Mouse (Mus musculus): ENCODE results near the gene Urm1.

The Urm1 gene

DNA sequence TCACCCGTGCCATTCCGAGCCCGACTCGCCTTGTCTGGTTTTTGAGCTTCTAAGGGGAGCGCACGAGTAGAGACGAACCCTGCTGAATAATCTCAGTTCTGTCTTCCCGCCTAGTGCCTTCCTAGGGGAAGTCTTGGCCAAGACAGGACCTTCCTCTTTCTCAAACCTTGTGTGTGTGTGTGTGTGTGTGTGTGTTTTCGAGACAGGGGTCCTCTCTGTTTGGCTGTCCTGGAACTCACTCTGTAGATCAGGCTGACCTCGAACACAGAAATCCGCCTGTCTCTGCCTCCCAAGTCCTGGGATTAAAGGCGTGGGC is 7.8 kb downstream of the Urm1 start:
- no peak for DNase-seq (ENCODE audit: low spot score)

DNA sequence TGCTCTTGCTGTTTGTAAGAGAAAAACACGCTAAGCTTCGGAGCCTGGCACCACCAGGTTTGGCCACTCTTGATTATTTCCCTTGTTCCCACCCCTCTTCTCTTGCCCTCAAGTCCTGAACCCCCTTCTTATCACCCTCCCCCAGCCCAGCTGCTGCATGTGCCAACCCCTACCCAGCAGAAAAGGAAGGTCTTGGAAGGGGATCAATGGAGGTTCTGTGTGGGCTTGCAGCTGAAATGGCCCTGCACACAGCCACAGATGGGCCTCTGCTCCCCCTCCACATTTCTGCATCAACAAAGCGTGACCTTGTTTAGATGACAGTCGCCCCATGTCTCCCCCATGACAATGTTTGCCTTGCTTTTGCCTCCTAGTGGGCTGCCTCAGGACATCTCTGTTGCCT is 11.2 kb downstream of the Urm1 start:
- DNase-seq (ENCODE audit: low spot score): no peak

DNA sequence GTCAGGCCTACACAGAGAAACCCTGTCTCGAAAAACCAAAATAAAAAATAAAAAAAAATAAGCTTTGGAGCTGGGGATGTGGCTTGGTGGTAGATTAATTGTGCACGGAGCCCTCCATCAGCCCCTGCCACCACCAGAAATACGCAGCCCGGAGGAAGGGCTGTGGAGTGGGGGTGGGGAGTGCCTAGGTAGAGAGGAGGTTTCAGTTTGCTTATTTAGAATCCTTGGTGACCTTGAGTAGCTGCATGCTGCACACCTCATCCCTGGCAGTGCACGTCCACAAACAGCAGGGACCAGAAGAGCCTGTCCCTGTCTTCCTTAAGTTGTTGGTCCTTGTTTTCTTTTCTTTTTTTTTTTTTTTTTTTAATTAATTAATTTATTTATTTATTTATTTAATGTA is 13.9 kb downstream of the Urm1 start:
- no peak for DNase-seq (ENCODE audit: low spot score)

DNA sequence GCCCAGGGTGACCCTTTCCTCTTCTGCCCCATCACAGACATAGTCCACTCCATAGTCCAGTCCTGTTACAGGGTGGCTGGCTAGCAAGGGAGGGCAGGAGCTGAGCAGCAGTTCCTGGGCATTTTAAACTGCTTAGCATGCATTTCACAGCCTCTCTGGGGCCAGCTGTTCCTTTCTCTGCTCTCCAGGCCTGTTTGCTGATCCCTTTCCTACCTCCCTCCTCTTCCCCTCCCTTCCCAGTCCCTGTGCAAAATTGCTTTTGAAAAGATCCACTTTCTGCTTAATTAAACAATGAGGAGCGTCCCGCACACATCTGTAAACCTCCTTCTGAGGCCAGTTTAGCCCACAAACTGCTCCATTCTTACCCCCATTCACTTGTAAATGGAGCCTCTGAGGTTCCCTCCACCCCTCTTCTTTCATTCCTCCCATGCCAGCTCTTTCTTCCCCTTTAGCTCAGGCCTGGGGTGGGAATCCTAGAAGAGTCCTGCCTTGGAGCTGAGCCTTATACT is 15.6 kb downstream of the Urm1 start:
- no peak for DNase-seq (ENCODE audit: low spot score)

DNA sequence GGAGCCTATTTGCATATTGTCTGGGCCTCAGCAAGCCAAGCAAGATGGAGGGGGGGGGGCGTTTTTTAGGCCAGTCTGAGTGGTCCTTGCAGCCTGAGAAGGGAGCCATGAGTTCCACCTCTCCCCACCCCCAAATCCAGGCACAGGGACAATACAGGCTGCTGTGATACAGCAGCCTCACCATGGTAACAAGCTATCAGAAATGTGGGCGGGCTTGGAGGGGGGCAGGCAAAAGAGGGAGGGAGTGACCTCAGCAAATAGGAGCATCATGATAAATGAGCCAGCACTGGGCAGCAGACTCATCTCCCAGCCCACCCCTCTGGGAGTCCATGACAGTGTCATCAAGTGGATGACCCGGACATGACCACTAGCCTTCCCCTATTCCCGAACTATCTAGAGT is 19.6 kb downstream of the Urm1 start:
- no peak for DNase-seq (ENCODE audit: low spot score)

DNA sequence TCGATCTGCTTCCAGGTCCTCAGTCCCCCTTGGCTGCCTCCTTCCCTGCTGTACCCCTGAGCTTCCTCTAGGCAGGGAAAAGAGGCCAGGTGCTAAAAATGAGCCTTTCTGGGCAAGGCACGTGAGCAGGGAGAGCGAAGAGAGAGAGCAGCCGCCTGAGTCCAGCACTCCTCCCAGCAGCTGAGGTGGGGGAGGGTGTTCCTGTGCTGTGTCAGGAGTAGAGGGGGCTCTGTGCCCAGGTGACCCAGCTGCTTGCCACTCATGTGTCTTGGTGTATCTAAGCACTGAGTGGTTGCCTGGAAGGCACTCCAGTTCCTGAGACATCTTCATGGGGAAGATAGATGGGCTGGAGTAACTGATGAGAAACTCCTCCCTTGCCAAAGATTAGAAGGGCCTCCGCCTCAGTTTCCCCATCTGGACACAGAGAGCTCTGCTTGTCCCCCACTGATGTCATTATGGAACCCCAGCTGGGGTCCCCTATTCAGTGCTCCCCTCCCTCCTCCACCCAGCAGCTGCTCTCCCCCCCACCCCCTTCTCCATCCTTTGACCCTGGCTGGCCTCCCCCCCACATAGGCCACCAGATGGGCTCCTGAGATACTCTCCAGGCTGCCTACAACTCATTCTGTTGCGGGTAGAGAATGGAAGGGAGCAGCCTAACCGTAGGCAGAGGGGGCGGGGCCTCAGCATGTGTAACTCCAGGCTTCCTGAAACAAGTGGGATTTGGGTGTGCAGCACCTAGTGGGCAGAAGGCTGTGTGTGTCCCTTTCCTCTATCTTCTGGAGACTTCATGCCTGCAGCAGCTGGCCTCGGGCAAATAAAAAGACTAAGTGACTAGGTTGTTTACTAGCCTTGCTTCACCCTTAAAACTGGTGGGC is 23.6 kb downstream of the Urm1 start:
- DNase-seq (ENCODE audit: low spot score): no peak

DNA sequence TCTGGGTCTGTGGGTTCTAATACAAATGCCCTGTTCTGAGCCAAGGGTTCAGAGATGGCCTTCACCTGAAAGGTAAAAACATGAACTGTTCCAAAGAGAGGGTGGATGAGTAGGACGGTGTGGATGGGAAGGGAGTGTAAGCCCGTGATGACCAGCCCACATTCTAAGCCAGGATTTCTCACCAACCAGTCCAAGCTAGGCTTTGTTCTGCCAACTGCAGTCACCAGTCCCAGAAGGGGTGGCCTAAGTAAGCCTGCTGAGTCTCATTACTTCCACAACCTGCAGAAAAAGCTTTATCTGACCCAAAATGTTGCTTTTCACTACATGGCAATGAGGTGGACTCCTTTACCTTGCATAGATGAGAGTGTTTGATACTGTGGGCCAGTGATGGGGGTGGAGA is 24.2 kb downstream of the Urm1 start:
- DNase-seq (ENCODE audit: low spot score): no peak

DNA sequence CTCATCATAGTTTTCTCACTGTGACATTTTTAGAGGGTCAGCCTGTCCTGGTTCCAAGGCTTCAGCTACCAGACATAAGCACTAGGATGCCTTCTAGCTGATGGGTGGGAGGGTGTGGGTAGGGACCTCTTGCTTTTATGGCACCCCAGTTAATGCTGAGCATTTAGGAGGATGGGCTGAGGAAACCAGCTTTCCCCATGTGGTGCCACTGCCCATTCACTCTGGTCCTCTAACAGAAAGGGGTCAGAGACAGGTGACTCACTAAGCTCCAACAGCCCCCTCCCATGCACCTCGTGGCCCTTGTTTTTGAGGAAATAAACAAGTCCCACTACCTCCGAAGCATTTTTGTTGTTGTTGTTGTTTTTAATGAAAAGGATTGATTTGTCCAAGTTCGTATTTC is 24.8 kb downstream of the Urm1 start:
- no peak for DNase-seq (ENCODE audit: low spot score)

DNA sequence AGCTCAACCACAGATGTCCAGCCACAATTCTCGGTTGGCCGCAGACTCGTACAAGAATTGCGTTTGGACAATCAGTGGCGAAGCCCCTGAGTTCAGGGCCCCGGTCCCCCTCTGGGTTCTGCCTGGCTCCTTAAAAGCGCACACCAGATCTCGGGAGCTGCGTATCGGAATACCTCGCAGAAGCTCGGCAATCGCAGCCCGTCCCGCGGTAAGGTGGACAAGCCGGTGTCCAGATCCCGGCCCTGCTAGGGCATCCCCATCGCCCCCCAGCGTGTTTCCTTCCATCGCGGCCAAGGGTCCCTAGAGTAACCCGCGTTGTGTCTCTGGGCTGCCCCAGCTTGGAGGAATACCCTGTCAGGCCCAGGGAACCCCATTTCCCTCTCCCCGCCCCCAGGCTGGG is 25.8 kb downstream of the Urm1 start:
- DNase-seq (ENCODE audit: low spot score): no peak

DNA sequence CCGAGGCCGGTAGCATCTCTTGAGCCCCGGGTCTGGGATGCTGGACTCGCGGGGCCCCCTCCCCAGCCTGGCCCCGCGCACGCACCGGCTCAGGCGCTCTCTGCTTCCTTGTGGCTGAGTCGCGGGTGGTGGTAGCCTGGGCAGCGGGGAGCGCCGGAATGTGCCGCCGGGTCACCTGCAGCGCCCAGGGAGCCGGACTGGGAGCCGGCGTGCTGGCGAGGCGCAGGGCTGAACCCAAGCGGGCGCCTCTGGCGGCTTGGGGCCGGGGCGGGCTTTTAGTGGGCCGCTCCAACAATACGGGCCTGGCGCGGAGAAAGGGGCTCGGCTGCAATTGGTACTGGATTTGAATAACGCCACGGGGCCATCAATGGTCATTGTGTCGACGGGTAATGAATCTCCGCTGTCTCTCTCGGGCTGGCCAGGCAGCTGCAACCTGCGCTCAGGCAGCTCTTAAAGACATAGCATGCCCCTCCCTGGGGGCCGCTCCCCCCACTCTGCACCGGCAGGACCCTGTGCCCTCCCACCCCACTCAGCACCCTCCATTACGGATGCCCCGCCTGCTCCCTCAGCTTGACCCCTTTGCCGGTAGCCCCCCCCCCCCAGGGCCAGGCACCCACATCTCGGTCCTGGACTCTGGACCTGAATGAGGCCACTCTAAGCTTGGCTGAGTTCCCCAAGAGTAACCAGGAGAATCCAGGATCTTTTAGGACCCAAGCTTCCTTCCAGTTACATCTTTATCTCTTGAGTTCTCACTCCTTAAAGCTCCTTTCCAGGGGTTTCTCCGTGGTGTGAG is 26.4 kb downstream of the Urm1 start:
- DNase-seq (ENCODE audit: low spot score): no peak

DNA sequence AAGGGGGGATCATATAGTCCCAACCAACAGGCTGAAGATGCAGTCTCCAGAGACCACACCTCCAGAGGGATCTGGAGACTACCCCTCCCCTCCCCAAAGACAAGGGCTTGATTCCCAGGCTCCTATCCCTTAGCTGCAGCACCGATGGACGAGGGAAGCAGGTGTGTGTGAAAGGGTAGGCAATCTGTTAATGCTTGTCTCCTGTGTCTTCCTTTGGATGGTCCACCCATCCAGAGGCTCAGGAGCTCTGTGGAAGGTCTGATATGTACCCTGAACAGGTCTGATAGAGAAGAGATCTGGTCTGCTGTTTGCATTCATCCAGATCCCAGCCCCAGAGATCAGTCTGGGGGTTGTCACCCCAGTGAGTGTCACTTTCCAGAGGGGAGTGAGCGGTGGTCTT is 27.0 kb downstream of the Urm1 start:
- no peak for DNase-seq (ENCODE audit: low spot score)

DNA sequence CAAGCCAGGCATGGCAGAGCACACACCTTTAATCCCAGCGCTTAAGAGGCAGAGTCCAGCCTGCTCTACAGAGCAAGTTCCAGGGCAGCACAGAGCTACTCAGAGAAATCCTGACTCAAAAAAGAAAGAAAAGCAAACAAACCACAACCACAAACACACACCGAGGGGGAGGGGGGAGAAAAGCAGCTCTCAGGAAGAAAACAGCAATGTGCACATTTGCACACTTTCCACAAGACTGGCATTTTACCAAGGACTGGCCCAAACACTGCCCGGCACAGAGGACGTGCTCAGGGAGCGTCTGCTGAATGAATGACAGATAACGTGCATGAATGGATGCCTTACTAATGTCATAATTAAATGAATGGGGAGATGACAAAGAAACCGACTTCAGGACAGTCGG is 29.2 kb downstream of the Urm1 start:
- no peak for DNase-seq (ENCODE audit: low spot score)

DNA sequence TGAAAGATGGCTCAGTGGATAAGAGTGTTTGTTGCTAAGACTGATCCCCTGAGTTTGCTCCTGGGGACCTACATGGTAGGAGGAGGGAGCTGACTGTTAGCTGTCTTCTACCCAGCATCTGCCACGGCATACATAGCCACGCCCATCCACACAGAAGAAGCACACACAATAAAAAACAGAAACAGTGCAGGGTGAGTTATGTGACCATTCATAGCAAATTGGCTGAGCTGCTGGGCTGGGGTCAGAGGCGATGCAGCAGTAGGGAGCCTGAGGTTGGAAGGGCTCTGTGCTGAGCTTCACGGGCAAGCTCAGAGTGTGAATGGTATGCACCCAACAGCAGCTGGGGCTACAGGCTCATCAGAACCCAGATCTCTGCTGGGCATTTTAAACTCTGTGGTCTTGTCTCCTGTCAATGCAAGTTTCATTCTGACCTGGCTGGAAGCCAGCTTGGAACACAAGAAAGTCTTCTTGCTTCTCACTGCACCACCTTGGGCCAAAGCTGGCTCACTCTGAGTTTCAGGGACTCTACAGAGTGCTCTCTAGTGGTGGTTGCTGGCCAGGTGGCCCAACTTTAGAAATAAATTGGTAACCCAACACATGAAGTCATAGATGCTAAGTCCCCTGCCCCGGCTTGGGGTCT is 30.1 kb downstream of the Urm1 start:
- no peak for DNase-seq (ENCODE audit: low spot score)

DNA sequence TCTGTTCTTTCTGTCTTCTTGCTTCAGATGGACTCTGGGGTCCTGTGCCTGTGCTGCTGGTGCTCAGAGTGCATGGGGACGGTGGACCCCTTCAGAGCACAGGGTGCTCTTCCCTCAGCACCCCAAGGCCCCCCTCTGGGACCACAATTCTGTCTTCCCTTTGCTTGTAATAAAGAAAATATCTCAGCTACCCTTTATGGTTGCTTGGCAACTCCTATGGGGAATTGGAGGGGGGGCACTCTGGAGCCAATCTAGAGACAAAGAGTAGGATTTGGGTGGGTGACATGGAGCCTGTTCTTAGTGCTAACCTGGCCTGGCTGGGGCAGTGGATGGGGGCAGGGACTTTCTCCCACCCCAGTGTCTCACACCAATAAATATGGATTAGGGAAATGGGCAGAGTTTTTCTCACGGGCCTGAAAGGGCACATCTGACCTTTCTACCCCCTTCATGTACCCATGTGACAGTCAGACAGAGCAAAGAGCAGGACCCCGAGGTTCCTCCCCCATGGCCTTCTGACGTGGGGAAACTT is 33.1 kb downstream of the Urm1 start:
- no peak for DNase-seq (ENCODE audit: low spot score)

DNA sequence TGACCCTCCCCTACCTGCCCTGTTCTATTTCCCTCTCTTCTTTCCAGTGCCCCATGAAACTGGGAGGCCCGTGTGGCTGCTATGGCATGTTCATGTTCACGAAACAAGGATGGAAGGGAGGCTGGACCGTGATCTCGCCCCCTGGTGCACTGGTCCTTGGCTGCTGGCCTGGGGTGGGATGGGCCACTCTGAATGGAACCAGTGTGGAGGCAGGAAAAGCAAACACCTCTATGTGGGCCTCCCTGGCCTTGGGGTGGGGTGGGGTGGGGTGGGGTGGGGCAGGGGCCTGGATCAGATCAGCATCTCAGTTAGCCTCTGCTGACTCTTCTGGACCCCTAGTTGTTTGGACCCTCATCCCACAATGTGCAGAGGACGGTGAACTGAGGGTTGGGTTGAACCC is 33.9 kb downstream of the Urm1 start:
- no peak for DNase-seq (ENCODE audit: low spot score)

DNA sequence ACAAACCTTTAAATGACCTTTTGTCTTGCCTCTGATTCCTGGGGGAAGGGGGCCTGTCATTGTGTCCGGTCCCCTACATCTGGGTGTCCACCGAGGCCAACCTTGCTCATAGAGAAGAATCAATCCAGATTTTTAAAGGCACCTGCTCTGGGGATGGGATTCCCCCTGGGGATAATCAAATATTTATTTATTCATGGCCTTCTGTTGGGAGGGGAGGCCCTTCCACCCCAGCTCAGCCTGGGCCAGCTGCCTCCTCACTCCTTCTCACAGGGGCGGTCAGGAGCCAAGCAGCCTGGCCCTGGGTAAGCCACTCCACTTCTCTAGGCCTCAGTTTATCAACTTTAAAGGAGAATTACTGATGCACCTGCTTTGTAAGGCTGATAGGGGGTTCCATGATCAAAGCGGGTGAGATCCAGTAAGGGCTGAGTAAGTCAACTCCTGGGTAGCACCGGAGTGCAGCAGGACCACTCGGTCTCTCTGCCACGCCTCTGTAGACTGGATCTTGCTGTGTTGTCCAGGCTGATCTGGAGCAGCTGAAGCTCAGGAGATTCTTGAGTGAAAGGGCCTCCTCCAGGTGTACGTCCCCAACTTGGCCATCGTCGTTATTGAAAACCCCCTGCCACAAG is 35.8 kb downstream of the Urm1 start:
- DNase-seq (ENCODE audit: low spot score): no peak

DNA sequence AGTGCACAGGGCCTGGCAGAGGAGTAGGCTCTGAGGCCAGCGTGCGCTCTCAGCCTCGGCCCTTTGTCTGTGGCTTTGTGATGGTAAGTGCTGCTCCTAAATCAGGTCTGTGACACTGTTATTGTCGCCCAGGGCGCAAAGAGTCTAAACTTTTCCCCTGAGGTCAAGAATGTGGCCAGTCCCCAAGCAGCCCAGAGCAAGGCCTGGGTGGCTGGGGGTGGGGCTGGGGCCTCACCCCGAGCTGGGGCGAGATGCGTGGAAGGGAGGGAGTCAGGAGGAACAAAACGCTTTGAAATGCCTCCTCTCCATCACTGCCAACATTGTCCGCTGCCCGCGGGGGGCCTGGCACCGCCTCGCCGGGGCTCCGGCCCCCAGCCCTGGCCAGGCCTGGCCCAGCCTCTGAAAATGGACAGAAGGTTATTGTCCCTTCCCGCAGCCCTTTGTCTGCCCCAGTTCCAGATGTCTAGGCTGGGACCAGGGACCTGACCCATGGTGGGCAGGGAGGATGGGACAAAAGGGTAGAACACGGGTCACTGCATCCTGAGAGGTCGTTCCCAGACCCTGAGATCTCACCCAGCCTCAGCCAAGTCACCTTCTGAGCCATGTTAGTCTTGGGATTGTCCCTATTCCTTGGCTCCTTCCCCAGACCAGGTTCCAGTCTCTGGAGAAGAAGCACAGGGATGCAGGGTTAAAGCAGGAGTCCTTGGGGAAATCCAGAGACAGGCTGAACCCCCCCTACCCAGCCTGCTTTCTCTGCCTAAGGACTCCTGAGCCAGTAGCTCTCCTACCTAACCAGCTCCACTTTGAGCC is 36.8 kb downstream of the Urm1 start:
- no peak for DNase-seq (ENCODE audit: low spot score)

DNA sequence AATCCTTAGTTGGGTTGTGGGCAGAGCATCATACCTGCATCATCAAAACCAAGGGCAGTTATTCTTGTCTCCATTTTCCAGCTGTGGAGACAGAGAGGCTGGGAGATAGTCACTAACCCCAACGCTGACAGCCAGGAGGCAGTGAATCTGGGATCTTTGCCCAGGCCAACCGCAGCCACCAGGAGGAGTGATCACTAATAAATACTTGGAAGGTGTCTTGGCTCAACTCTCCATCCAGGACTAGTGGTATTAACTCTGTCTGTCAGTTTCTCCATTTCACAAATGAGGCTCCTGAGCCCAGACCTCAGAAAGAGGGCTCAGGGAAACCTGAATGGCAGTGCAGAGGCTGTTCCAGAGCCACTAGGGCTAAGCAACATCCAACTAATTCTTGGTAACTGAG is 37.5 kb downstream of the Urm1 start:
- DNase-seq (ENCODE audit: low spot score): no peak

DNA sequence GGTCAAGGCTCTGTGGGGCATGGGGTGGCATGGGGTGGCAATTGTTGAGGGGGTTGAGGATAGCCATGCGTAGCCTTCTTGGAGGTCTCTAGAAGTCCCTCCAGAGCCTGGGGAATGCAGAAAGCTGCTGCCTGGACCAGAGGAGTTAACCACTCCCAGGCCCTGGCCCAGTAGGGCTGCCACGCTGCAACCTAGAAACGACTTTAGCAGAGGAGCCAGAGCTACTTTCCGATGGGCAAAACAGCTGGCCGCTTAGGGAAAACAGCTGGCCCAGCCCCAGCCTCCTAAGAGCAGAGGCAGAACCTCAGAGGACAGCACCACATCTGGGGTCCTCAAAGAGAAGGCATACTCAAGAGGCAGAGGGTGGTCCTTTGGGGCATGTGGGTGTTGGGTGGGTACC is 38.1 kb downstream of the Urm1 start:
- no peak for DNase-seq (ENCODE audit: low spot score)

DNA sequence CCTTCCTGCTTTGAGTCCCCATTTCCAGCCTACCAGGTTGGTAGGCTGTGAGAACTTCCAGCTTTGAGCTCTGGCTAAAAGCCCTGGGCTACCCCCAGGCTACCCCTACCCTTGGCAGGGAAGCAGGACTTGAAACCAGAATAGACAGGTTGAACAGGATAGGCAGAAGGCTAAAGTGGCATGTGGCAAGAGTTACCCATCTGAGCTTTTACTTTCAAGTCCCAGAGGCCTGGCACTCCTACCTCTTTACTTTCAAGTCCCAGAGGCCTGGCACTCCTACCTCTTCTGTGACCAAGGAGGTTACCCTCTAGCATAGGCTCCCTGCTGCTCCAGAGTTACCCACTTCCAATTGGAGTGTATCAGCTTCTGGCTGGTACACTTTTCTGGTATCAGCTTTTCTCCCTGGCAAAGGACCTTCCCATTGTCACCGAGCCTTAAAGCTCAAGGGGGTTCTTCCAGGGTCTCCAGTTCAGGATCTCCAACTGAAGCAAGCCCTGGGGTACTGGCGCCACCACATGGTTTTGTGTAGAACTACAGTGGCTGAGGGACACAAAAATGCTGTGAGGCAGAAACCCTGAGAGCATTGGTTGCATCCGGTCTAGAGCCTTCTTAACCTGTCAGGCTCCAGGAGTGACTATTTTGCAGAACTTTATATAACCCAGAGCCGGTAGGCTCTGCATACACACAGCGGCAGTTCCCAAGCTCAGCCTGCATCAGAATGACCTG is 39.0 kb downstream of the Urm1 start:
- no peak for DNase-seq (ENCODE audit: low spot score)

DNA sequence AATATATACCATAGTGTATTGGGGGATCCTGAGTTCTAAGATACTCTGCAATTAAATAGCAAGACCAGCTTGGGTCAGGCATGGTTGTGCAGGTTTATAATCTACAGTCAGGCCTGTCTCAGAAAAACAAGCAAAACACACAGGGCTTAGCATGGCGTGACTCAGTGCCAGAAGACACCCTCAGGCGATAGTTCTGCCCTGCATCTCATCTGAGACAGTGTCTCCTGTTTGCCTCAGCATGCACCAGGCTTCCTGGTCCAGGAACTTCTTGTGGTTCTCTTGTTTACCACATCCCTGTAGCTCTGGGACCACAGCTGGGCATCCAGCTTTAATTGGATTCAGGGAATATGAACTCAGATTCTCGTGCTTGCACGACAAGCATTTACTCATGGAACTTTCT is 45.2 kb downstream of the Urm1 start:
- no peak for DNase-seq (ENCODE audit: low spot score)

Measured in spleen, adult 12 weeks (tissue).